Mouse (Mus musculus): ENCODE data around the gene Srsf9. TPM values are rescaled to one million over a fixed set of nuclear protein-coding genes. Genes with fewer than 3 reads are reported as not detected.

Srsf9 gene
- total RNA-seq, 1 experiment = 57.2 TPM

- no peak for DNase-seq (ENCODE audit: low read depth, low spot score)
- in situ Hi-C loops (cut with MboI; ENCODE audit: low sequenced_read_pairs in 2 of 2, unreplicated experiment in 2 of 2) = loop anchor here in 1 of 2 experiments (10.0 kb wide), 1 partner anchor 93 kb away; no protein-coding TSS in a partner anchor
- no peak overlapping the region for H3K27ac ChIP-seq (ENCODE audit: insufficient read depth, low read depth, low read length, poor library complexity, severe bottlenecking)
- H3K9ac ChIP-seq (ENCODE audit: insufficient read depth, low read depth, low read length, poor library complexity, severe bottlenecking) = no peak overlapping the region
- TF ChIP-seq HCFC1 (IDR thresholded peaks at IDR 0.05; ENCODE audit: borderline replicate concordance, insufficient read depth, low read length) (no peak), CHD2 (IDR thresholded peaks at IDR 0.05; ENCODE audit: low read depth, low read length) (no peak), ZNF384 (IDR thresholded peaks at IDR 0.05; ENCODE audit: low read depth, low read length) (no peak), MAFK (IDR thresholded peaks at IDR 0.05; ENCODE audit: insufficient read depth, low read depth, low read length) (no peak), ZC3H11A (IDR thresholded peaks at IDR 0.05; ENCODE audit: borderline replicate concordance, low read depth, low read length) (no peak)
- H3K36me3 ChIP-seq (ENCODE audit: control insufficient read depth, insufficient read depth, low read length, poor library complexity, severe bottlenecking) = peaks cover 3% of the 10 kb centered on the region; the same call in 1 of the 2 replicates
- peaks cover 0 to 6% of the 10 kb centered on the region in 2 experiments; a peak in 1 of 4 replicates for H3K4me1 ChIP-seq (ENCODE audit: control insufficient read depth in 2 of 2, insufficient read depth in 2 of 2, low read length in 2 of 2, poor library complexity in 1 of 2)
- H3K9me3 ChIP-seq (ENCODE audit: control insufficient read depth, insufficient read depth, low read depth, low read length) = no peaks in the 10 kb centered on the region
- no peak overlapping the region for H3K4me3 ChIP-seq (ENCODE audit: insufficient read depth in 1 of 2, low read depth in 1 of 2, low read length in 2 of 2, poor library complexity in 1 of 2, severe bottlenecking in 1 of 2)
Observed at GRCm38 (mm10) chr5:115351348-115351747, 24.4 kb downstream of the Srsf9 start.

GRCm38 (mm10) chr5:115355070-115355469 is 28.1 kb downstream of the Srsf9 start:
- Histone ChIP-seq H3K4me3 (ENCODE audit: insufficient read depth in 1 of 2, low read depth in 1 of 2, low read length in 2 of 2, poor library complexity in 1 of 2, severe bottlenecking in 1 of 2) (no peak overlapping the region), H3K9me3 (ENCODE audit: control insufficient read depth, insufficient read depth, low read depth, low read length) (no peaks in the 10 kb centered on the region), H3K9ac (ENCODE audit: insufficient read depth, low read depth, low read length, poor library complexity, severe bottlenecking) (no peak overlapping the region), H3K36me3 (ENCODE audit: control insufficient read depth, insufficient read depth, low read length, poor library complexity, severe bottlenecking) (no peaks in the 10 kb centered on the region), H3K4me1 (ENCODE audit: control insufficient read depth in 2 of 2, insufficient read depth in 2 of 2, low read length in 2 of 2, poor library complexity in 1 of 2) (peaks cover 3 to 9% of the 10 kb centered on the region in 2 experiments), H3K27ac (ENCODE audit: insufficient read depth, low read depth, low read length, poor library complexity, severe bottlenecking) (no peak overlapping the region)
- in situ Hi-C loops (cut with MboI; ENCODE audit: low sequenced_read_pairs in 2 of 2, unreplicated experiment in 2 of 2) = loop anchor here in 1 of 2 experiments (10.0 kb wide), 1 partner anchor 90 kb away; no protein-coding TSS in a partner anchor
- TF ChIP-seq HCFC1 (IDR thresholded peaks at IDR 0.05; ENCODE audit: borderline replicate concordance, insufficient read depth, low read length) (no peak), ZNF384 (IDR thresholded peaks at IDR 0.05; ENCODE audit: low read depth, low read length) (no peak), ZC3H11A (IDR thresholded peaks at IDR 0.05; ENCODE audit: borderline replicate concordance, low read depth, low read length) (no peak), MAFK (IDR thresholded peaks at IDR 0.05; ENCODE audit: insufficient read depth, low read depth, low read length) (no peak), CHD2 (IDR thresholded peaks at IDR 0.05; ENCODE audit: low read depth, low read length) (no peak)
- DNase-seq (ENCODE audit: low read depth, low spot score) = no peak

GRCm38 (mm10) chr5:115358872-115359271 is 31.9 kb downstream of the Srsf9 start:
- in situ Hi-C loops (cut with MboI; ENCODE audit: low sequenced_read_pairs in 2 of 2, unreplicated experiment in 2 of 2) = loop anchor here in 1 of 2 experiments (10.0 kb wide), 1 partner anchor 86 kb away; no protein-coding TSS in a partner anchor
- TF ChIP-seq MAFK (IDR thresholded peaks at IDR 0.05; ENCODE audit: insufficient read depth, low read depth, low read length) = no peak
- peak; percentile 41; the same call in 1 of the 2 replicates for TF ChIP-seq ZC3H11A (IDR thresholded peaks at IDR 0.05; ENCODE audit: borderline replicate concordance, low read depth, low read length)
- 0 out of 2 replicates have a peak, but pooled peaks have one; percentile 13 for TF ChIP-seq CHD2 (IDR thresholded peaks at IDR 0.05; ENCODE audit: low read depth, low read length)
- no peak for TF ChIP-seq ZNF384 (IDR thresholded peaks at IDR 0.05; ENCODE audit: low read depth, low read length)
- TF ChIP-seq HCFC1 (IDR thresholded peaks at IDR 0.05; ENCODE audit: borderline replicate concordance, insufficient read depth, low read length) = 0 out of 2 replicates have a peak, but pooled peaks have one; percentile 22
- peak; percentile 86 for DNase-seq (ENCODE audit: low read depth, low spot score)
- Histone ChIP-seq H3K4me3 (ENCODE audit: insufficient read depth in 1 of 2, low read depth in 1 of 2, low read length in 2 of 2, poor library complexity in 1 of 2, severe bottlenecking in 1 of 2) (0 out of 4 replicates have a peak overlapping the region, but pooled peaks of 1 of the 2 experiments have one; percentile 1), H3K9ac (ENCODE audit: insufficient read depth, low read depth, low read length, poor library complexity, severe bottlenecking) (no peak overlapping the region), H3K27ac (ENCODE audit: insufficient read depth, low read depth, low read length, poor library complexity, severe bottlenecking) (no peak overlapping the region; the same call in 1 of the 2 replicates), H3K36me3 (ENCODE audit: control insufficient read depth, insufficient read depth, low read length, poor library complexity, severe bottlenecking) (no peaks in the 10 kb centered on the region), H3K9me3 (ENCODE audit: control insufficient read depth, insufficient read depth, low read depth, low read length) (no peaks in the 10 kb centered on the region), H3K4me1 (ENCODE audit: control insufficient read depth in 2 of 2, insufficient read depth in 2 of 2, low read length in 2 of 2, poor library complexity in 1 of 2) (peaks cover 3 to 22% of the 10 kb centered on the region in 2 experiments)

GRCm38 (mm10) chr5:115359438-115359837 is 32.5 kb downstream of the Srsf9 start:
- H3K4me3 ChIP-seq (ENCODE audit: insufficient read depth in 1 of 2, low read depth in 1 of 2, low read length in 2 of 2, poor library complexity in 1 of 2, severe bottlenecking in 1 of 2) = 0 out of 4 replicates have a peak overlapping the region, but pooled peaks of 1 of the 2 experiments have one; percentile 1
- peak overlapping the region; percentile 19; the same call in 1 of the 2 replicates for H3K9ac ChIP-seq (ENCODE audit: insufficient read depth, low read depth, low read length, poor library complexity, severe bottlenecking)
- TF ChIP-seq CHD2 (IDR thresholded peaks at IDR 0.05; ENCODE audit: low read depth, low read length) (no peak), HCFC1 (IDR thresholded peaks at IDR 0.05; ENCODE audit: borderline replicate concordance, insufficient read depth, low read length) (no peak), ZNF384 (IDR thresholded peaks at IDR 0.05; ENCODE audit: low read depth, low read length) (no peak), ZC3H11A (IDR thresholded peaks at IDR 0.05; ENCODE audit: borderline replicate concordance, low read depth, low read length) (no peak), MAFK (IDR thresholded peaks at IDR 0.05; ENCODE audit: insufficient read depth, low read depth, low read length) (no peak)
- in situ Hi-C loops (cut with MboI; ENCODE audit: low sequenced_read_pairs in 2 of 2, unreplicated experiment in 2 of 2) = loop anchor here in 1 of 2 experiments (10.0 kb wide), 1 partner anchor 85 kb away; no protein-coding TSS in a partner anchor
- no peak overlapping the region; the same call in 1 of the 2 replicates for H3K27ac ChIP-seq (ENCODE audit: insufficient read depth, low read depth, low read length, poor library complexity, severe bottlenecking)
- DNase-seq (ENCODE audit: low read depth, low spot score) = no peak
- H3K4me1 ChIP-seq (ENCODE audit: control insufficient read depth in 2 of 2, insufficient read depth in 2 of 2, low read length in 2 of 2, poor library complexity in 1 of 2) = peaks cover 3 to 22% of the 10 kb centered on the region in 2 experiments
- no peaks in the 10 kb centered on the region for H3K36me3 ChIP-seq (ENCODE audit: control insufficient read depth, insufficient read depth, low read length, poor library complexity, severe bottlenecking)
- no peaks in the 10 kb centered on the region for H3K9me3 ChIP-seq (ENCODE audit: control insufficient read depth, insufficient read depth, low read depth, low read length)

Data from ES-E14 (cell line).